Mouse (Mus musculus) thymus, adult 2 months (tissue): ENCODE results near the gene Rgs10.

Source experiments
- CTCF ChIP-seq: fragments of 200-500 bp; IDR thresholded peaks from 2 replicates; pipeline ENCODE4 v1.5.1; 2012; ENCODE audit warnings: mild to moderate bottlenecking, control low read depth, low read length, moderate library complexity, borderline replicate concordance; ENCODE audit not compliant: control insufficient read depth, poor library complexity, insufficient read depth; ENCODE audit errors: extremely low read depth
- POLR2A ChIP-seq: fragments of 200-500 bp; IDR thresholded peaks from 2 replicates; pipeline ENCODE4 v1.6.1; 2012; ENCODE audit warnings: mild to moderate bottlenecking, low read length, control low read depth, moderate library complexity; ENCODE audit not compliant: control insufficient read depth, poor library complexity, insufficient read depth; ENCODE audit errors: extremely low read depth

- TF ChIP-seq CTCF (no peak), POLR2A (no peak)
Measured at GRCm38 (mm10) chr7:128368828-128369227, 49.7 kb downstream of the Rgs10 start.
